Mouse (Mus musculus): ENCODE data around the gene Chrna9.
"Not testable (repeated sequence)": the region's sequence is repeated elsewhere in the genome, so short reads cannot be mapped to it uniquely, and the experiment has no call there.

- not testable (repeated sequence) for TF ChIP-seq CTCF, EP300 (IDR thresholded peaks at IDR 0.05; ENCODE audit: low read depth)
These were observed 52.3 kb downstream of the Chrna9 start for GRCm38 (mm10) chr5:65987004-65987403.
